Mouse (Mus musculus) ES-E14 (cell line): ENCODE measurements around the gene Tmem178.

Experiments used
- CHD2 ChIP-seq: IDR thresholded peaks from 2 replicates; pipeline ENCODE4 v1.6.1; 2014; ENCODE audit warnings: mild to moderate bottlenecking, low read depth, low read length, inconsistent platforms
- HCFC1 ChIP-seq: IDR thresholded peaks from 2 replicates; pipeline ENCODE4 v1.6.1; 2012; ENCODE audit warnings: low read length, inconsistent platforms, borderline replicate concordance; ENCODE audit not compliant: insufficient read depth
- MAFK ChIP-seq: IDR thresholded peaks from 2 replicates; pipeline ENCODE4 v1.6.1; 2014; ENCODE audit warnings: mild to moderate bottlenecking, low read depth, low read length, inconsistent platforms; ENCODE audit not compliant: insufficient read depth
- ZNF384 ChIP-seq: IDR thresholded peaks from 2 replicates; pipeline ENCODE4 v1.6.1; 2012; ENCODE audit warnings: low read depth, low read length, inconsistent platforms

- TF ChIP-seq MAFK, result no peak
- no peak for TF ChIP-seq CHD2
- no peak for TF ChIP-seq ZNF384
- TF ChIP-seq HCFC1, result no peak
Observed at GRCm38 (mm10) chr17:80997226-80997625, 52.8 kb downstream of the Tmem178 start.
